Mouse (Mus musculus): ENCODE results near the gene Actg2. TPM values are rescaled to one million over a fixed set of nuclear protein-coding genes. Genes with fewer than 3 reads are reported as not detected.

The Actg2 gene
- polyA plus RNA-seq, 2 experiments, result 5.1 to 5.5 TPM

DNA sequence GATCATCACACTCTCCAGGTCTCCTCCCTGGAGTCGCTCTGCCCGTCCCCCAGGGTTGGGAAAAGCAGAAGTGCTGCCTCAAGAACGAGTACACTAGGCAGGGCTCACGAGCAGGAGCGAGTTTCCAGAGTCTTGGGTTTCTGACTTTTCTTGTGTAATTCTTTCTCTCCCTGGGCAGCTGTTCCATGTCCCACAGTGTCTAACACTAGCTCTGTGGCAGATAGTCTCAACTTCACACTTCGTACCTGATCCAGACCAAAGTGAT, 662 bp upstream of the Actg2 start:
- H3K27me3 ChIP-seq (ENCODE audit: control insufficient read depth, insufficient read depth, low read length), result no peaks in the 10 kb centered on the region
- ATAC-seq (ENCODE audit: low FRiP score, low read depth) (no peak), DNase-seq (ENCODE audit: low spot score) (no peak)
- peak overlapping the region; percentile 28; the same call in 1 of the 2 replicates for H3K27ac ChIP-seq (replicated peaks; ENCODE audit: low read depth, low read length)
- no peak overlapping the region for H3K4me2 ChIP-seq (replicated peaks; ENCODE audit: low read depth, low read length, severe bottlenecking)
- H3K9me3 ChIP-seq (ENCODE audit: control insufficient read depth, low read length), result no peaks in the 10 kb centered on the region
- no peak overlapping the region for H3K9ac ChIP-seq (ENCODE audit: low read depth, low read length, severe bottlenecking)
- H3K4me3 ChIP-seq (replicated peaks; ENCODE audit: low read length), result no peak overlapping the region
- H3K4me1 ChIP-seq (ENCODE audit: control insufficient read depth, insufficient read depth, low read length), result peaks cover 5% of the 10 kb centered on the region; the same call in 1 of the 2 replicates
- TF ChIP-seq POLR2A (IDR thresholded peaks at IDR 0.05; ENCODE audit: borderline replicate concordance, extremely low read depth, insufficient read depth, insufficient read length), result no peak
- 27% methylated on average over 6 of the region's 6 CpGs for WGBS
- no peaks in the 10 kb centered on the region for H3K36me3 ChIP-seq (ENCODE audit: control insufficient read depth, insufficient read depth, low read length)

DNA sequence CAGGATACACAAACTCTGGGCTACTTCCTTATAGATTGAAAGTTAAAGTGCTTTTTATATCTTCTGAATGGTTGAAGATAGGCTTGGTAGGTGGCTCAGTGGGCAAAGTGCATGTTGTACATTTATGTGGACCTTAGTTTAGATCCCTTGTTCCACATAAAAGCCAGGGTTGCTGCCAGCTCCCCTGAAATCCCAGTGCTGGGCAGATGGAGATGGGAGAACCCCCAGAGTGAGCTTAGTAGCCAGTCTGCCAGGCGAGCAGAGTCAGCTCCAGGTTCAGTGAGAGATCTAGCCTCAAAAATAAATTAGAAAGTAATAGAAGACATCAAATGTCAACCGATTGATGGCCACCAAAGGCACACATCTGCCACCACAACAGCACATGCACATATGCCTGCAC, 3.5 kb downstream of the Actg2 start:
- no peaks in the 10 kb centered on the region for H3K27me3 ChIP-seq (ENCODE audit: control insufficient read depth, insufficient read depth, low read length)
- H3K4me3 ChIP-seq (replicated peaks; ENCODE audit: low read length), result no peak overlapping the region
- no peak for DNase-seq (ENCODE audit: low spot score)
- H3K36me3 ChIP-seq (ENCODE audit: control insufficient read depth, insufficient read depth, low read length), result no peaks in the 10 kb centered on the region
- 79% methylated on average over 2 of the region's 2 CpGs for WGBS
- H3K9me3 ChIP-seq (ENCODE audit: control insufficient read depth, low read length), result no peaks in the 10 kb centered on the region
- H3K4me2 ChIP-seq (replicated peaks; ENCODE audit: low read depth, low read length, severe bottlenecking), result no peak overlapping the region
- peaks cover 2% of the 10 kb centered on the region; the same call in 1 of the 2 replicates for H3K4me1 ChIP-seq (ENCODE audit: control insufficient read depth, insufficient read depth, low read length)
- no peak overlapping the region for H3K27ac ChIP-seq (replicated peaks; ENCODE audit: low read depth, low read length)
- no peak for TF ChIP-seq POLR2A (IDR thresholded peaks at IDR 0.05; ENCODE audit: borderline replicate concordance, extremely low read depth, insufficient read depth, insufficient read length)
- no peak for ATAC-seq (ENCODE audit: low FRiP score, low read depth)
- H3K9ac ChIP-seq (ENCODE audit: low read depth, low read length, severe bottlenecking), result no peak overlapping the region

GRCm38 (mm10) chr6:83523194-83523593, 12.9 kb downstream of the Actg2 start:
- DNase-seq (ENCODE audit: low spot score) (no peak), ATAC-seq (ENCODE audit: low FRiP score, low read depth) (no peak)
- no peak overlapping the region for H3K4me2 ChIP-seq (replicated peaks; ENCODE audit: low read depth, low read length, severe bottlenecking)
- H3K4me3 ChIP-seq (replicated peaks; ENCODE audit: low read length), result no peak overlapping the region
- H3K27me3 ChIP-seq (ENCODE audit: control insufficient read depth, insufficient read depth, low read length), result no peaks in the 10 kb centered on the region
- no peaks in the 10 kb centered on the region for H3K36me3 ChIP-seq (ENCODE audit: control insufficient read depth, insufficient read depth, low read length)
- no peaks in the 10 kb centered on the region for H3K4me1 ChIP-seq (ENCODE audit: control insufficient read depth, insufficient read depth, low read length)
- no peaks in the 10 kb centered on the region for H3K9me3 ChIP-seq (ENCODE audit: control insufficient read depth, low read length)
- no peak overlapping the region for H3K27ac ChIP-seq (replicated peaks; ENCODE audit: low read depth, low read length)
- TF ChIP-seq POLR2A (IDR thresholded peaks at IDR 0.05; ENCODE audit: borderline replicate concordance, extremely low read depth, insufficient read depth, insufficient read length), result no peak
- WGBS, result 46% methylated on average over 6 of the region's 6 CpGs
- no peak overlapping the region for H3K9ac ChIP-seq (ENCODE audit: low read depth, low read length, severe bottlenecking)

- Histone ChIP-seq H3K27ac (replicated peaks; ENCODE audit: low read depth, low read length) (no peak overlapping the region), H3K27me3 (ENCODE audit: control insufficient read depth, insufficient read depth, low read length) (no peaks in the 10 kb centered on the region), H3K4me1 (ENCODE audit: control insufficient read depth, insufficient read depth, low read length) (no peaks in the 10 kb centered on the region), H3K36me3 (ENCODE audit: control insufficient read depth, insufficient read depth, low read length) (no peaks in the 10 kb centered on the region), H3K4me3 (replicated peaks; ENCODE audit: low read length) (no peak overlapping the region), H3K9ac (ENCODE audit: low read depth, low read length, severe bottlenecking) (no peak overlapping the region), H3K4me2 (replicated peaks; ENCODE audit: low read depth, low read length, severe bottlenecking) (no peak overlapping the region), H3K9me3 (ENCODE audit: control insufficient read depth, low read length) (no peaks in the 10 kb centered on the region)
- no peak for ATAC-seq (ENCODE audit: low FRiP score, low read depth)
- no peak for TF ChIP-seq POLR2A (IDR thresholded peaks at IDR 0.05; ENCODE audit: borderline replicate concordance, extremely low read depth, insufficient read depth, insufficient read length)
- no peak for DNase-seq (ENCODE audit: low spot score)
- WGBS, result 67% methylated on average over 6 of the region's 6 CpGs
Measured at GRCm38 (mm10) chr6:83521784-83522183, 14.3 kb downstream of the Actg2 start.

DNA sequence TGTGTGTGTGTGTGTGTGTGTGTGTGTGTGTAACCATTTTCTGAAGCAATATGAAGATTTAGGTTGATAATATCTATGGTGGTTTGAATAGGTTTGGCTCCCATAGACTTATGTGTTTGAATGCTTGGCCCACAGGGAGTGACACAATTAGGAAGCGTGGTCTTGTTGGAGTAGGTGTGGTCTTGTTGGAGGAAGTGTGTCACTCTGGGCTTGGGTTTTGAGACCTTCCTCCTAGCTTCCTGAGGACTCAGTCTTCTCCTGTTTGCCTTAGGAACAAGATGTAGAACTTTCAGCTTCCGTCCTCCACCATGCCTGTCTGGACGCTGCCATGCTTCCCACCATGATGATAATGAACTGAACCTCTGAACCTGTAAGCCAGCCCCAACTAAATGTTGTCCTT, 17.4 kb downstream of the Actg2 start:
- Histone ChIP-seq H3K9me3 (ENCODE audit: control insufficient read depth, low read length) (no peaks in the 10 kb centered on the region), H3K27ac (replicated peaks; ENCODE audit: low read depth, low read length) (no peak overlapping the region), H3K9ac (ENCODE audit: low read depth, low read length, severe bottlenecking) (no peak overlapping the region), H3K36me3 (ENCODE audit: control insufficient read depth, insufficient read depth, low read length) (no peaks in the 10 kb centered on the region), H3K4me1 (ENCODE audit: control insufficient read depth, insufficient read depth, low read length) (no peaks in the 10 kb centered on the region), H3K4me3 (replicated peaks; ENCODE audit: low read length) (no peak overlapping the region), H3K27me3 (ENCODE audit: control insufficient read depth, insufficient read depth, low read length) (no peaks in the 10 kb centered on the region), H3K4me2 (replicated peaks; ENCODE audit: low read depth, low read length, severe bottlenecking) (no peak overlapping the region)
- 83% methylated on average over 3 of the region's 3 CpGs for WGBS
- no peak for TF ChIP-seq POLR2A (IDR thresholded peaks at IDR 0.05; ENCODE audit: borderline replicate concordance, extremely low read depth, insufficient read depth, insufficient read length)
- ATAC-seq (ENCODE audit: low FRiP score, low read depth), result no peak
- no peak for DNase-seq (ENCODE audit: low spot score)

- no peaks in the 10 kb centered on the region for H3K27me3 ChIP-seq (ENCODE audit: control insufficient read depth, insufficient read depth, low read length)
- H3K4me3 ChIP-seq (replicated peaks; ENCODE audit: low read length), result no peak overlapping the region
- H3K36me3 ChIP-seq (ENCODE audit: control insufficient read depth, insufficient read depth, low read length), result no peaks in the 10 kb centered on the region
- no peak overlapping the region for H3K9ac ChIP-seq (ENCODE audit: low read depth, low read length, severe bottlenecking)
- H3K4me2 ChIP-seq (replicated peaks; ENCODE audit: low read depth, low read length, severe bottlenecking), result no peak overlapping the region
- WGBS, result 65% methylated on average over 3 of the region's 3 CpGs
- no peak for ATAC-seq (ENCODE audit: low FRiP score, low read depth)
- H3K9me3 ChIP-seq (ENCODE audit: control insufficient read depth, low read length), result no peaks in the 10 kb centered on the region
- no peak for DNase-seq (ENCODE audit: low spot score)
- H3K27ac ChIP-seq (replicated peaks; ENCODE audit: low read depth, low read length), result no peak overlapping the region
- TF ChIP-seq POLR2A (IDR thresholded peaks at IDR 0.05; ENCODE audit: borderline replicate concordance, extremely low read depth, insufficient read depth, insufficient read length), result no peak
- H3K4me1 ChIP-seq (ENCODE audit: control insufficient read depth, insufficient read depth, low read length), result no peaks in the 10 kb centered on the region
Measured at GRCm38 (mm10) chr6:83515172-83515571, 20.9 kb downstream of the Actg2 start.

All from limb, embryonic 14.5 days (tissue).